ENCODE assay signal across 31 mouse cellular contexts in the genomic region with DNA sequence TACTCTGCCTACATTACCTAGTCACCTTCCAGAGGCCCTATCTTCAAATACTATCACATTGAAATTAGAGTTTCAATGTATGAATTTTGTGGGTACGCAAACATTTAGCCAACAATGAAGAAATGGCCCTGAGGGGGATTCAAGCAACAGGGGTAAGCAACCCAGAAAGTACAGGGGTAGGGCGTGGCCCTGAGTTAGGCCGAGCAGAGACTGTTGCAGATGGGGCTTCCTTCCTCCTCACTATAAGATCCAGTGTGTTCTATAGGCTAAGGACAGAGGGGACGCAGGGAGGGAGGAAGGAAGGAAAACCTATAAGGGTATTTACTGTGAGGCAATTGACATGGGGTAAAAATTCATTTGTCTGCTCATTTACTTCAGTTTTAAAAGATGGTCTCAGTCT. TPM values are rescaled to one million over a fixed set of nuclear protein-coding genes. Genes with fewer than 3 reads are reported as not detected.
"Had no signal": no experiment of that assay in that cellular context is flagged by ENCODE, and none has a peak within 500 bp of the region (broad histone marks: within the 10 kb centered on the region; RNA-seq: fewer than 3 reads in every experiment).

No protein-coding gene starts in this region.

- H3K27ac ChIP-seq: heart, adult 2 months; hindbrain, embryonic 13.5 days; hindbrain, embryonic 15.5 days; hindbrain, postnatal 0 days; layer of hippocampus, adult 2 months; limb, embryonic 13.5 days; limb, embryonic 15.5 days; liver, embryonic 12.5 days; liver, embryonic 14.5 days had no signal

- DNase-seq: gastrocnemius, postnatal 14 days; gastrocnemius, postnatal 36 days; heart, adult 2 months; heart, postnatal 14 days; heart, postnatal 36 days; kidney, adult 18-20 months; kidney, adult 8-10 months; kidney, postnatal 10 days; kidney, postnatal 25 days; kidney, postnatal 4 days; left cerebral cortex, postnatal 4 days; lung, adult 18-20 months had no signal

- H3K36me3 ChIP-seq: hindbrain, embryonic 13.5 days; hindbrain, embryonic 15.5 days; liver, embryonic 12.5 days had no signal

- H3K9me3 ChIP-seq: heart, embryonic 13.5 days; heart, embryonic 15.5 days; hindbrain, embryonic 13.5 days; hindbrain, embryonic 15.5 days; limb, embryonic 13.5 days; limb, embryonic 15.5 days; liver, embryonic 12.5 days had no signal

- H3K4me3 ChIP-seq: heart, adult 2 months; heart, embryonic 13.5 days; heart, embryonic 15.5 days; hindbrain, embryonic 13.5 days; hindbrain, embryonic 15.5 days; layer of hippocampus, adult 2 months; limb, embryonic 13.5 days; limb, embryonic 15.5 days; liver, embryonic 12.5 days had no signal

- H3K27me3 ChIP-seq: heart, embryonic 13.5 days; heart, embryonic 15.5 days; hindbrain, embryonic 13.5 days; hindbrain, embryonic 15.5 days; limb, embryonic 13.5 days; limb, embryonic 15.5 days; liver, embryonic 12.5 days had no signal

- H3K9ac ChIP-seq: heart, embryonic 13.5 days; heart, embryonic 15.5 days; hindbrain, embryonic 13.5 days; hindbrain, embryonic 15.5 days; limb, embryonic 13.5 days; limb, embryonic 15.5 days; liver, embryonic 12.5 days; liver, embryonic 14.5 days had no signal

- H3K4me2 ChIP-seq: heart, embryonic 11.5 days; heart, embryonic 13.5 days; heart, embryonic 15.5 days; hindbrain, embryonic 13.5 days; hindbrain, embryonic 15.5 days; limb, embryonic 13.5 days; limb, embryonic 15.5 days; liver, embryonic 12.5 days had no signal

- ATAC-seq: hindbrain, postnatal 0 days; intestine, embryonic 16.5 days; liver, embryonic 12.5 days had no signal

RNA-seq across cellular contexts. Expression of gene Ston1, which starts 26.9 kb away (rescaled TPM):
- total RNA-seq: hematopoietic stem cell, adult 5-6 weeks had no signal

RNA-seq across cellular contexts. Expression of gene Gtf2a1l, which starts 44.1 kb away (rescaled TPM):
- total RNA-seq: gastrocnemius, adult 18-20 months; gastrocnemius, adult 8-10 months; gastrocnemius, postnatal 14 days; gastrocnemius, postnatal 36 days; heart, adult 2 months; heart, postnatal 14 days; heart, postnatal 36 days; hematopoietic stem cell, adult 5-6 weeks; hindbrain, postnatal 0 days; layer of hippocampus, adult 2 months had no signal
- polyA plus RNA-seq: heart, embryonic 13.5 days; heart, postnatal 0 days; kidney, embryonic 14.5 days; kidney, embryonic 16.5 days; limb, embryonic 13.5 days; limb, embryonic 15.5 days; liver, embryonic 12.5 days; liver, embryonic 14.5 days; liver, embryonic 16.5 days had no signal
